Mouse (Mus musculus) brain, embryonic 14.5 days (tissue): Measurements from ENCODE around the gene Ifnar2.

ENCODE experiments used
- CTCF ChIP-seq: fragments of 200-500 bp; IDR thresholded peaks from 2 replicates; pipeline ENCODE4 v1.5.1; 2012; ENCODE audit warnings: inconsistent platforms, mild to moderate bottlenecking, moderate library complexity, borderline replicate concordance; ENCODE audit not compliant: insufficient read depth, insufficient read length; ENCODE audit errors: extremely low read depth
- POLR2A ChIP-seq: fragments of 200-500 bp; IDR thresholded peaks from 2 replicates; pipeline ENCODE4 v1.6.1; 2012; ENCODE audit warnings: mild to moderate bottlenecking, inconsistent platforms, borderline replicate concordance; ENCODE audit not compliant: poor library complexity, insufficient read depth, insufficient read length, severe bottlenecking; ENCODE audit errors: extremely low read depth

DNA sequence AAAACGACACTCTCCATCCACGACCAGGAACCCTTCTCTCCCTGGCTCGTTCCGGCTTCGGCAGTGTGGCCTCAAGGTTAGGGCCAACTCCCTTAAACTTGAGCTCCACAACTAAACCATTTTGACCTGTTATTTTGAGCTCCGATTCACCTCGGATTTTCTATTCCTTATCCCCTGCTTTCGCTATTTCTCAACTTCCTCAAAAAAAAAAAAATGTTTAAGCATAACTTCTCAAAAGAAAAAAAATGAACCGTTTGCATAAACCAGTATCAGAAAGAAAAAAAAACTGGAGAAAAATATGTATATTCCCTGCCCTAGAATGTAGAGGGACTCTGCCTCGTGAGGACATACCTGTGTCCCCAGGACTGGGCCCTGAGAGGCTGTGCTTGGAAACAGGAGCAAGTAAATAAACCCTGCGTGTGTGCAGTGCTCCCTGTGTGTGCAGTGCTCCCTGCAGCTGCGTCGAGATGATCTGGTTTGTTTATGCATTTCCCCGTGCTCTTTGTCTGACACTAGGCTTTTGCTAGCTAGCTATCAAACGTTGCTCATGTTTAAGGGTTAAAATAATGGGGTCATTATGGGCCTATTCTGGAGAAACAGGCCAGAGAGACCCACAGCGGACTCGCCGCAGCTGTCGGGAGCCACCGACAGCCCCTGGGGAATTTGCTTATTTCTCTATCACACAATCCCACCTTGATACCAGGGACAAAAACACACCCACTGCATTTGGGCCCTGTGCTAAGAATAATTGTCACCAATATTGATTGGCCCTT is 24.9 kb upstream of the Ifnar2 start:
- TF ChIP-seq CTCF (no peak), POLR2A (no peak)
